ENCODE assay signal across 21 mouse cellular contexts in the genomic region with DNA sequence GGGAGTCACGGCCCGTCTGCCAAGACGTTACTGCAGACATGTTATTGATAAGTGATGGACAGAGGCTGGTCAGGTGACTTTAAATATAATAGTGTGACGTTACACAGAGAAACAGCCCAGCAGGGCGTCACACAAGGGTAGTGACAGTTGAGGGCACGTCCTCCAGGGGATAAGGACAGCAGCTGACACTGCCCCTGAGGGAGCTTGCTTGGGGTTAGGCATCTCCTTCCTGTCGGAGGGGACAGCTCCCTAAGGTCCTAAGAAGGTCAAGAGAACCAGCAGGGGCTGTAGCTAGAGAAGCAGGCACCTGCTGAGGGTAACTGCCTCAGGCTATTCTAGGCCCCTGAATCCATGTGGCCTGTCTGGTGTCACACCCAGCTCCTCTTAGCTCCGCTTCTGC. TPM values are rescaled to one million over a fixed set of nuclear protein-coding genes. Genes with fewer than 3 reads are reported as not detected.
A peak's percentile ranks its signal among the peaks of the same experiment; 100 is the strongest.
DNase-seq lines count a peak whose midpoint lies in the region; ATAC-seq and TF ChIP-seq lines count a peak whose summit lies in the region.
"Had no signal": no experiment of that assay in that cellular context is flagged by ENCODE, and none has a peak within 500 bp of the region (broad histone marks: within the 10 kb centered on the region; RNA-seq: fewer than 3 reads in every experiment).

No protein-coding gene starts in this region.

- H3K9me3 ChIP-seq in hindbrain, embryonic 12.5 days (replicated peaks): no peaks in the 10 kb centered on the region
- H3K9me3 ChIP-seq in hindbrain, embryonic 14.5 days (ENCODE audit: control insufficient read depth, low read length): no peaks in the 10 kb centered on the region
- H3K9me3 ChIP-seq in midbrain, embryonic 10.5 days (replicated peaks): no peaks in the 10 kb centered on the region
- H3K9me3 ChIP-seq in midbrain, embryonic 16.5 days (replicated peaks; ENCODE audit: control insufficient read depth, low read length, poor library complexity, severe bottlenecking): no peaks in the 10 kb centered on the region
- H3K9me3 ChIP-seq: embryonic facial prominence, embryonic 12.5 days; forebrain, embryonic 13.5 days; heart, embryonic 15.5 days; hindbrain, embryonic 10.5 days had no signal

- H3K9ac ChIP-seq in hindbrain, embryonic 12.5 days: 0 out of 2 replicates have a peak overlapping the region, but pooled peaks have one; percentile 8
- no peak overlapping the region for H3K9ac ChIP-seq in hindbrain, embryonic 14.5 days
- no peak overlapping the region for H3K9ac ChIP-seq in midbrain, embryonic 16.5 days (ENCODE audit: low read depth, low read length)
- H3K9ac ChIP-seq: embryonic facial prominence, embryonic 12.5 days; forebrain, embryonic 13.5 days; heart, embryonic 15.5 days had no signal

- no peak for TF ChIP-seq CTCF in bone marrow, adult 2 months (IDR thresholded peaks at IDR 0.05; ENCODE audit: control insufficient read depth, insufficient read depth, low read length)

- ATAC-seq in hindbrain, embryonic 12.5 days (ENCODE audit: low FRiP score): no peak
- no peak for ATAC-seq in hindbrain, embryonic 14.5 days (ENCODE audit: low FRiP score)
- ATAC-seq in midbrain, embryonic 16.5 days: no peak
- ATAC-seq: forebrain, embryonic 13.5 days; hindbrain, embryonic 16.5 days; inflammation-experienced regulatory T-cells, adult 6 months had no signal

- no peak overlapping the region for H3K4me3 ChIP-seq in hindbrain, embryonic 12.5 days
- H3K4me3 ChIP-seq in hindbrain, embryonic 14.5 days (replicated peaks; ENCODE audit: low read length): no peak overlapping the region
- no peak overlapping the region for H3K4me3 ChIP-seq in midbrain, embryonic 10.5 days
- no peak overlapping the region for H3K4me3 ChIP-seq in midbrain, embryonic 16.5 days (ENCODE audit: low read depth, low read length)
- no peak overlapping the region for H3K4me3 ChIP-seq in bone marrow, adult 2 months (replicated peaks; ENCODE audit: control insufficient read depth, low read depth, low read length)
- H3K4me3 ChIP-seq: embryonic facial prominence, embryonic 12.5 days; forebrain, embryonic 13.5 days; heart, embryonic 15.5 days; hindbrain, embryonic 10.5 days had no signal

- TF ChIP-seq POLR2A in bone marrow, adult 2 months (IDR thresholded peaks at IDR 0.05; ENCODE audit: borderline replicate concordance, control insufficient read depth, low read depth, low read length): no peak

- peaks cover 97% of the 10 kb centered on the region for H3K36me3 ChIP-seq in hindbrain, embryonic 12.5 days
- peaks cover 99% of the 10 kb centered on the region for H3K36me3 ChIP-seq in hindbrain, embryonic 14.5 days (replicated peaks; ENCODE audit: control insufficient read depth, insufficient read depth)
- H3K36me3 ChIP-seq in midbrain, embryonic 10.5 days: peaks cover 100% of the 10 kb centered on the region
- H3K36me3 ChIP-seq in midbrain, embryonic 16.5 days (ENCODE audit: control insufficient read depth, insufficient read depth, low read length): peaks cover 65% of the 10 kb centered on the region

- WGBS in hindbrain, embryonic 12.5 days: 69% methylated on average over 8 of the region's 8 CpGs
- 66% methylated on average over 8 of the region's 8 CpGs for WGBS in hindbrain, embryonic 14.5 days
- 79% methylated on average over 8 of the region's 8 CpGs for whole genome bisulfite sequencing in midbrain, embryonic 10.5 days
- 78% methylated on average over 8 of the region's 8 CpGs for WGBS in midbrain, embryonic 16.5 days
- WGBS in bone marrow, adult 2 months: 74% methylated on average over 8 of the region's 8 CpGs

- no peak overlapping the region for H3K4me2 ChIP-seq in hindbrain, embryonic 12.5 days (replicated peaks)
- no peak overlapping the region for H3K4me2 ChIP-seq in hindbrain, embryonic 14.5 days (replicated peaks)
- H3K4me2 ChIP-seq in midbrain, embryonic 16.5 days (ENCODE audit: low read length): no peak overlapping the region
- H3K4me2 ChIP-seq: embryonic facial prominence, embryonic 12.5 days; forebrain, embryonic 13.5 days; heart, embryonic 11.5 days; heart, embryonic 15.5 days had no signal

- no peaks in the 10 kb centered on the region for H3K27me3 ChIP-seq in hindbrain, embryonic 12.5 days
- H3K27me3 ChIP-seq in hindbrain, embryonic 14.5 days (ENCODE audit: control insufficient read depth, insufficient read depth, low read length): no peaks in the 10 kb centered on the region
- no peaks in the 10 kb centered on the region for H3K27me3 ChIP-seq in midbrain, embryonic 10.5 days (ENCODE audit: low read depth, poor library complexity, severe bottlenecking)
- no peaks in the 10 kb centered on the region for H3K27me3 ChIP-seq in midbrain, embryonic 16.5 days (ENCODE audit: control insufficient read depth, insufficient read depth, low read depth, low read length)
- H3K27me3 ChIP-seq: embryonic facial prominence, embryonic 12.5 days; forebrain, embryonic 13.5 days; heart, embryonic 15.5 days had no signal

- H3K27ac ChIP-seq in hindbrain, embryonic 12.5 days: no peak overlapping the region
- no peak overlapping the region for H3K27ac ChIP-seq in hindbrain, embryonic 14.5 days
- H3K27ac ChIP-seq in midbrain, embryonic 10.5 days (replicated peaks): peak overlapping the region; percentile 57; the same call in 1 of the 2 replicates
- H3K27ac ChIP-seq in midbrain, embryonic 16.5 days (ENCODE audit: low read length): no peak overlapping the region
- peak overlapping the region; percentile 85 for H3K27ac ChIP-seq in bone marrow, adult 2 months (ENCODE audit: control insufficient read depth, insufficient read depth, low read depth, low read length, poor library complexity)
- H3K27ac ChIP-seq: forebrain, embryonic 13.5 days; heart, embryonic 15.5 days had no signal

- H3K4me1 ChIP-seq in hindbrain, embryonic 12.5 days: peaks cover 36% of the 10 kb centered on the region
- 0 out of 2 replicates have a peak, but pooled peaks cover 3% of the 10 kb centered on the region for H3K4me1 ChIP-seq in hindbrain, embryonic 14.5 days (replicated peaks; ENCODE audit: control insufficient read depth, insufficient read depth, low read length)
- peaks cover 84% of the 10 kb centered on the region for H3K4me1 ChIP-seq in midbrain, embryonic 10.5 days
- H3K4me1 ChIP-seq in midbrain, embryonic 16.5 days (ENCODE audit: control insufficient read depth, insufficient read depth, low read length): no peaks in the 10 kb centered on the region
- H3K4me1 ChIP-seq in bone marrow, adult 2 months (ENCODE audit: control insufficient read depth, insufficient read depth, low read length): peaks cover 5% of the 10 kb centered on the region

- no peak for DNase-seq in hindbrain, embryonic 14.5 days (ENCODE audit: low spot score)
- no peak for DNase-seq in midbrain, embryonic 10.5 days (ENCODE audit: low spot score)
- peak; percentile 58 for DNase-seq in ZHBTc4 (ENCODE audit: low read depth, low spot score)
- DNase-seq in thymus, postnatal 36 days: no peak
- DNase-seq: adrenal gland, adult 8-10 months; adrenal gland, postnatal 36 days; cerebellum, adult 9-10 months; cerebellum, postnatal 25 days; gastrocnemius, postnatal 10 days; heart, adult 18-20 months; heart, postnatal 14 days had no signal

RNA-seq across cellular contexts. Expression of gene Gins2, which starts 17.5 kb away (rescaled TPM):
- polyA plus RNA-seq in hindbrain, embryonic 12.5 days (2016; fragmentation: Nextera tagmentation; extraction: Ambion mirVana): 49.6 and 65.3 TPM in 2 replicates
- polyA plus RNA-seq in hindbrain, embryonic 14.5 days (2014; fragmentation: Nextera tagmentation; extraction: Ambion mirVana): 17.5 and 18.2 TPM in 2 replicates
- 162 and 192 TPM in 2 replicates for polyA plus RNA-seq in midbrain, embryonic 10.5 days (2016; fragmentation: Nextera tagmentation; extraction: Ambion mirVana)
- polyA plus RNA-seq in midbrain, embryonic 16.5 days (2015; fragmentation: Nextera tagmentation; extraction: Ambion mirVana): 10.7 and 13.3 TPM in 2 replicates
- 14.7 and 20.0 TPM in 2 replicates for polyA plus RNA-seq in bone marrow, adult 2 months (2011; ENCODE audit: insufficient read depth, insufficient read length, low replicate concordance, missing spikeins)

Comparison
In these comparisons a context has a peak if more than half of its experiments do, and no peak if none do; other contexts are left out.
1. H3K27ac ChIP-seq: peak in midbrain, embryonic 10.5 days (single experiment) and bone marrow, adult 2 months (single experiment); none in hindbrain, embryonic 12.5 days (single experiment), hindbrain, embryonic 14.5 days (single experiment) and midbrain, embryonic 16.5 days (single experiment).